Mouse (Mus musculus) lung, adult 2 months (tissue): ENCODE results near the gene Ube2q1.

Experiments used
- CTCF ChIP-seq: fragments of 200-500 bp; IDR thresholded peaks from 2 replicates; pipeline ENCODE4 v1.5.1; 2011; ENCODE audit warnings: mild to moderate bottlenecking, low read length, control low read depth; ENCODE audit not compliant: insufficient read depth
- POLR2A ChIP-seq: fragments of 200-500 bp; IDR thresholded peaks from 2 replicates; pipeline ENCODE4 v1.6.1; 2011; ENCODE audit warnings: low read depth, mild to moderate bottlenecking, control low read depth, low read length, borderline replicate concordance; ENCODE audit errors: extremely low read depth

DNA sequence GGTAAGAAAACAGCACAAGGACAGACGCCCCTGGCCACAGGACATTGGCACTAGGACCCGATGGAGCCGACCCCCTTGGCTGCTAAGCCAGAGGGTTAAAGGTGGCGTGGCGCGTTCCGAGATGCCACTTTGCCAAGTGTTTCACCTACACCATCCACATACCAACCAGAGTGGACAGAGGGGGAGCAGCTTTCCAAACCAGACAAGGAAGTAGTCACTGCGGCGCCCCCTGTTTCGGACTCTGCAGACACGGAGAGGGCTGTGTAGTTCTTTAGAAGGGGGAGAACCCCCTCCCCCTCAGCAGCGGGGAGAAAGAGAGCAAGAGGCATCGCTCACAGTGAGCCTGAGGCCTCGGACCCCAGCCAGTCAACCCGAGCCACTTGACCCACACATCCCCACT, 29.5 kb downstream of the Ube2q1 start:
- no peak for TF ChIP-seq POLR2A
- TF ChIP-seq CTCF: no peak
